Mouse (Mus musculus): ENCODE data around the gene Ccnd1. TPM values are rescaled to one million over a fixed set of nuclear protein-coding genes. Genes with fewer than 3 reads are reported as not detected.

Gene Ccnd1
- polyA plus RNA-seq, 1 experiment from 2014 or later = 100 TPM

DNA sequence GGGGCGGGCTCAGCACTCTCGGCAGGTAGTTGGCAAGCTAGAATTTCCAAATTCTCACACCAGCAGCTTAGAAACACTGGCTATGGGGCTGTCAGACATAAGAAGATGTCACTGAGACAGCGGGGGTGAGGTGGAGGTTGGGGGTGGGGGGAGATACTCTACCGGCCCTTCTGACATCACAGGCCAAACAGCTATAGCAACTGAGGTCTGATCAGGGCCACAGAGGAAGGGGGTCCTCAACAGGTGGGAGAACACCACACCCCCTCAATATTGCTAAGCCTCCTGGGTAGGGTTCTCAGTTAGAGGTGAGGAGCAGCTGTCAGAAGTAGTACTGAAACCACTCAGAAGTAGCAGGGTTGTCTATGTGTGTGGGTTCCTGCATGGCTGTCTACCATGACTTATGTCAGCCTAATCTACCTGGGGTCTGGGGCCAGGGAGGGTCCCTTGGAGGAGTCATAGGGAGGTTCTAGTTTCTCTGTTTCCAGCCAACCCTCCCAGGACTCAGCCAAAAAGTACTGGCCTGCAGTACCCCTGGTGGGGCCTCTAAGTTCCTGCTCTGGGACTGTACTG is 3.3 kb downstream of the Ccnd1 start:
- Histone ChIP-seq H3K4me3 (ENCODE audit: low read depth, low read length) (no peak overlapping the region), H3K36me3 (ENCODE audit: control insufficient read depth, insufficient read depth, low read length) (peaks cover 26% of the 10 kb centered on the region), H3K4me2 (no peak overlapping the region), H3K9me3 (replicated peaks; ENCODE audit: control insufficient read depth, low read length) (no peaks in the 10 kb centered on the region), H3K9ac (ENCODE audit: low read depth, low read length) (no peak overlapping the region), H3K27me3 (ENCODE audit: control insufficient read depth, insufficient read depth, low read length) (0 out of 2 replicates have a peak, but pooled peaks cover 3% of the 10 kb centered on the region), H3K27ac (ENCODE audit: low read depth, low read length) (no peak overlapping the region), H3K4me1 (ENCODE audit: control insufficient read depth, insufficient read depth, low read length) (peaks cover 9% of the 10 kb centered on the region)
- ATAC-seq (replicated peaks; ENCODE audit: insufficient number of reproducible peaks, low FRiP score, low TSS enrichment) = no peak
- 80% methylated on average over 4 of the region's 4 CpGs for WGBS (ENCODE audit: insufficient replicate concordance)

DNA sequence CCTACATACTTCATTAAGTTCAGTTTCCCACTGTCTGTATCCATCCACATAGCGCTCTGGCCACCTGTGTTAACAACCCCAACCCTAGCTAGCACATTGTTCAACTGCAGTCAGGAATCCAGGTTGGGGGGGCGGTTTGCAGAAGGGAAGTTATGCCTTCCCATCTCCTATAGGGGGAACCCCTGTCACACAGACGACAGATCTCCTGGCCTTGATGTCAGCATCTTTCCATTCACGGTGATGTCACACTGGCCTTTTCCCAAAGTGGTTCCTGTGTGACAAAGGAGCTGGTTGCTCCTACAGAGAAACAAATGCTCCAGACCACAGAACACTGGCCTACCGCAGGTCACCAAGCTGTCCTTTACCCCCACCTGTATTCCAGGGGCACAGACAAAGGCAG is 4.2 kb downstream of the Ccnd1 start:
- WGBS (ENCODE audit: insufficient replicate concordance) = 55% methylated on average over 5 of the region's 5 CpGs
- Histone ChIP-seq H3K27ac (ENCODE audit: low read depth, low read length) (no peak overlapping the region), H3K27me3 (ENCODE audit: control insufficient read depth, insufficient read depth, low read length) (0 out of 2 replicates have a peak, but pooled peaks cover 3% of the 10 kb centered on the region), H3K9ac (ENCODE audit: low read depth, low read length) (no peak overlapping the region), H3K4me2 (no peak overlapping the region), H3K4me3 (ENCODE audit: low read depth, low read length) (no peak overlapping the region), H3K9me3 (replicated peaks; ENCODE audit: control insufficient read depth, low read length) (no peaks in the 10 kb centered on the region), H3K4me1 (ENCODE audit: control insufficient read depth, insufficient read depth, low read length) (peaks cover 9% of the 10 kb centered on the region), H3K36me3 (ENCODE audit: control insufficient read depth, insufficient read depth, low read length) (peaks cover 28% of the 10 kb centered on the region)
- no peak for ATAC-seq (replicated peaks; ENCODE audit: insufficient number of reproducible peaks, low FRiP score, low TSS enrichment)

DNA sequence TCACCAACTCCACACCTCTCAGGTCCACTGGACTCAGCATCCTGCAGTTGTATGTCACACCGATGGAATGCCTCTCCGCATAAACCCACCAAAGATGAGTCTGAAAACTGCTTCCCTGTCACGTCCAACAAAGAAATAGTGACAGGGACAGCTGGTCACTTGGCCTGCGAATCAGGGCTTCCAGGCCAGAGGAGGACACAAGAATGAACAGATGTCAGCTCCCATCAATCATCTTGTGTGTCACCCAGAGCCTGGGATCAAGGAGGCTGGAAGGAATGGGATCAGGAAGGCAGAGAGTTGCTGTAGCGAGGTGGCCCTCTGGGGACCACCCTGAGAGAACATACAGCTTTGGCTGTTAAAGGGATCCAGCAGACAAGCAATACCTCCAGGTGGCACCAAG is 4.8 kb downstream of the Ccnd1 start:
- H3K4me1 ChIP-seq (ENCODE audit: control insufficient read depth, insufficient read depth, low read length) = peaks cover 9% of the 10 kb centered on the region
- H3K36me3 ChIP-seq (ENCODE audit: control insufficient read depth, insufficient read depth, low read length) = peaks cover 32% of the 10 kb centered on the region
- WGBS (ENCODE audit: insufficient replicate concordance) = 78% methylated on average over 5 of the region's 5 CpGs
- H3K4me2 ChIP-seq = no peak overlapping the region
- no peaks in the 10 kb centered on the region for H3K9me3 ChIP-seq (replicated peaks; ENCODE audit: control insufficient read depth, low read length)
- H3K9ac ChIP-seq (ENCODE audit: low read depth, low read length) = no peak overlapping the region
- no peak overlapping the region for H3K4me3 ChIP-seq (ENCODE audit: low read depth, low read length)
- ATAC-seq (replicated peaks; ENCODE audit: insufficient number of reproducible peaks, low FRiP score, low TSS enrichment) = no peak
- no peak overlapping the region for H3K27ac ChIP-seq (ENCODE audit: low read depth, low read length)
- H3K27me3 ChIP-seq (ENCODE audit: control insufficient read depth, insufficient read depth, low read length) = 0 out of 2 replicates have a peak, but pooled peaks cover 3% of the 10 kb centered on the region

DNA sequence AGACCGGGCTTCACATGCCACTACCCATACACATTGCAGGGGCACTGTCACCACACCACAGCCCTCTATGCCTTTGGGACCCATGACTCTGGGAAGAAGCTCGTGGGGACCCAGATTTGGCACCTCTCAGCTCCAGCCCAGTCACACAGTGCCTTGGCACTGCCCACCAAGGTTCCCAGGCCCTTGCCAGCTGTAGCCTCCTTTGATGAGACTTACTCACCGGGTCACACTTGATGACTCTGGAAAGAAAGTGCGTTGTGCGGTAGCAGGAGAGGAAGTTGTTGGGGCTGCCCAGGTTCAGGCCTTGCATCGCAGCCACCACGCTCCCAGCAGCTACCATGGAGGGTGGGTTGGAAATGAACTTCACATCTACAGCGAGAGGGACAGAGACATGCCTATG is 5.9 kb downstream of the Ccnd1 start:
- H3K4me1 ChIP-seq (ENCODE audit: control insufficient read depth, insufficient read depth, low read length) = peaks cover 9% of the 10 kb centered on the region
- no peaks in the 10 kb centered on the region for H3K27me3 ChIP-seq (ENCODE audit: control insufficient read depth, insufficient read depth, low read length)
- H3K27ac ChIP-seq (ENCODE audit: low read depth, low read length) = no peak overlapping the region
- WGBS (ENCODE audit: insufficient replicate concordance) = 86% methylated on average over 8 of the region's 8 CpGs
- no peak overlapping the region for H3K9ac ChIP-seq (ENCODE audit: low read depth, low read length)
- H3K4me3 ChIP-seq (ENCODE audit: low read depth, low read length) = no peak overlapping the region
- no peaks in the 10 kb centered on the region for H3K9me3 ChIP-seq (replicated peaks; ENCODE audit: control insufficient read depth, low read length)
- no peak overlapping the region for H3K4me2 ChIP-seq
- peaks cover 34% of the 10 kb centered on the region for H3K36me3 ChIP-seq (ENCODE audit: control insufficient read depth, insufficient read depth, low read length)
- ATAC-seq (replicated peaks; ENCODE audit: insufficient number of reproducible peaks, low FRiP score, low TSS enrichment) = no peak

DNA sequence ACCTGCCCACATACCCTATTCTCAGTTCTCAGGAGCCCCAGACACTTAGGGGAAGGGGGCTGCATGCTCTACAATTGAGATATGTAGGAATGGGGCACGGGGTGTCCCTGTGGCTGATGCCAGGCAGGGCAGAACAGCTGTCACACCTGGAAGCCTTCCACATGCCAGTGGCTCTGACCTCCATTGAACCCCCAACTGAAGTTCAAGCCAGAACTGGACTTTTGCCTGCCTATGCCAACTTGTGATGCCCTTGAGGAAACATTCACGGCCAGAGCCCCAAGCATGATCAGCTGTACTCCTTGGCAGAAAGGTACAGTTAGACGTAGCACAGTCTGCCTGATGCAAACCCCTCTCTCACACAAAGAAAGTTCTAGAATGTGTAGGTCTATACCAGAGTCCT is 6.4 kb downstream of the Ccnd1 start:
- Histone ChIP-seq H3K36me3 (ENCODE audit: control insufficient read depth, insufficient read depth, low read length) (peaks cover 35% of the 10 kb centered on the region), H3K9me3 (replicated peaks; ENCODE audit: control insufficient read depth, low read length) (no peaks in the 10 kb centered on the region), H3K4me2 (no peak overlapping the region), H3K4me3 (ENCODE audit: low read depth, low read length) (no peak overlapping the region), H3K9ac (ENCODE audit: low read depth, low read length) (no peak overlapping the region), H3K27ac (ENCODE audit: low read depth, low read length) (no peak overlapping the region), H3K4me1 (ENCODE audit: control insufficient read depth, insufficient read depth, low read length) (peaks cover 9% of the 10 kb centered on the region), H3K27me3 (ENCODE audit: control insufficient read depth, insufficient read depth, low read length) (no peaks in the 10 kb centered on the region)
- ATAC-seq (replicated peaks; ENCODE audit: insufficient number of reproducible peaks, low FRiP score, low TSS enrichment) = no peak
- WGBS (ENCODE audit: insufficient replicate concordance) = 91% methylated on average over 3 of the region's 3 CpGs

DNA sequence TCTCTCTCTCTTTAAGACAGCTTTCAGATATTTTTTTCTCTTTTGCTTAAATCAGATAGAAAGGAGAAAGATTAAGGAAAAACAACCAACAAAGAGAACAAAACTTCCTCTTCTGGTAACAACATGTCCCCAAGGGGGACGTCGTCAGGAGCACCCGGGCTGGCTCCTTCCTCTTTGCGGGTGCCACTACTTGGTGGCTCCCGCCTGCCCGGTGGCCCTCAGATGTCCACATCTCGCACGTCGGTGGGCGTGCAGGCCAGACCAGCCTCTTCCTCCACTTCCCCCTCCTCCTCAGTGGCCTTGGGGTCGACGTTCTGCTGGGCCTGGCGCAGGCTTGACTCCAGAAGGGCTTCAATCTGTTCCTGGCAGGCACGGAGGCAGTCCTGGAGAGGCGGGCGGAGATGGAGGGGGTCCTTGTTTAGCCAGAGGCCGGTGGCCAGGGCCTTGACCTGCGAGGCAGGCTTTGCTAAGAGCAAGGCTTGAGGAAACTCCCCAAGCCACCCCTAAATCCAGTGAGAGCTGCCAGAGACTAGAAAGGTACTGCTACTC is 7.3 kb downstream of the Ccnd1 start:
- Histone ChIP-seq H3K36me3 (ENCODE audit: control insufficient read depth, insufficient read depth, low read length) (peaks cover 35% of the 10 kb centered on the region), H3K9ac (ENCODE audit: low read depth, low read length) (no peak overlapping the region), H3K27me3 (ENCODE audit: control insufficient read depth, insufficient read depth, low read length) (no peaks in the 10 kb centered on the region), H3K4me3 (ENCODE audit: low read depth, low read length) (no peak overlapping the region), H3K4me1 (ENCODE audit: control insufficient read depth, insufficient read depth, low read length) (peaks cover 11% of the 10 kb centered on the region), H3K4me2 (no peak overlapping the region), H3K9me3 (replicated peaks; ENCODE audit: control insufficient read depth, low read length) (no peaks in the 10 kb centered on the region), H3K27ac (ENCODE audit: low read depth, low read length) (no peak overlapping the region)
- WGBS (ENCODE audit: insufficient replicate concordance) = 76% methylated on average over 18 of the region's 18 CpGs
- no peak for ATAC-seq (replicated peaks; ENCODE audit: insufficient number of reproducible peaks, low FRiP score, low TSS enrichment)

DNA sequence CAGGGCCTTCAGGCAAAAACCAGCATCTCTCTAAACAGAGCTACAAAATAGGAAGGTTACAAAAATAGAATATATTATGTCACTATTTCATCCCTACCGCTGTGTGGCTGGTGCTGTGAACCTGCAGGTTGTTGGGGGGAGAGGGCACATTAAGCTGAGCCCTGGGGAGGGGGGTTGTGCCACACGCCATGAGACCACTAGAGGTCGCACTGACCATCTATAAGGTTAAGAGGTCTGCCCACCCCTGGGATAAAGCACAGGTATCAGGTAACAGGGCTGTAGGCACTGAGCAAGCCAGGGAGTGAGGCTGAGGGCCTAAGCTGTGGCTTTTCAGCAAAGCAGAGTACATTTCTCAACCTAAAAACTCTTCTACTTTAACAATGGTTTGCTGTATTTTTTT is 7.9 kb downstream of the Ccnd1 start:
- 20% methylated on average over 3 of the region's 3 CpGs for WGBS (ENCODE audit: insufficient replicate concordance)
- Histone ChIP-seq H3K27me3 (ENCODE audit: control insufficient read depth, insufficient read depth, low read length) (no peaks in the 10 kb centered on the region), H3K36me3 (ENCODE audit: control insufficient read depth, insufficient read depth, low read length) (peaks cover 30% of the 10 kb centered on the region), H3K4me3 (ENCODE audit: low read depth, low read length) (no peak overlapping the region), H3K4me2 (no peak overlapping the region), H3K4me1 (ENCODE audit: control insufficient read depth, insufficient read depth, low read length) (peaks cover 11% of the 10 kb centered on the region), H3K27ac (ENCODE audit: low read depth, low read length) (no peak overlapping the region), H3K9me3 (replicated peaks; ENCODE audit: control insufficient read depth, low read length) (no peaks in the 10 kb centered on the region), H3K9ac (ENCODE audit: low read depth, low read length) (no peak overlapping the region)
- ATAC-seq (replicated peaks; ENCODE audit: insufficient number of reproducible peaks, low FRiP score, low TSS enrichment) = no peak

DNA sequence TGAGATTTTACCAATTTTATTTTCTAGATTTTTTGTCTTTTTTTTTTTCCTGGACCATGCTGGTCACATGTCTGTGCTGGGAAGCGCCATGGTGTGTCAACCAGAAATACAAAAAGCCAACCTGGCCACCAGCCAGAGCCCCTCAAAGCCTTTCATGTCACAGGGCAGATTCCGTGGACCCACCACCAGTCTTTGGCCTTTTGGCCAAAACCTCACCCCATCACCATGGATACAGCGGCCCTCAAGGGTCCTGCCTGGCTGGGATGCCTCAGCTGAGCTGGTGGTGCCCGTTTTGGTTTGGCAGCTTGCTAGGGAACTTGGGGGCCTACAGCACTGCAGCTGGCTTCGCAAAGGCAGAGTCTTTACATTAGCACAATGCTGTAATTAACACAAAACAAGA is 9.8 kb downstream of the Ccnd1 start:
- Histone ChIP-seq H3K36me3 (ENCODE audit: control insufficient read depth, insufficient read depth, low read length) (peaks cover 17% of the 10 kb centered on the region), H3K4me2 (no peak overlapping the region), H3K9ac (ENCODE audit: low read depth, low read length) (no peak overlapping the region), H3K4me1 (ENCODE audit: control insufficient read depth, insufficient read depth, low read length) (peaks cover 4% of the 10 kb centered on the region), H3K27me3 (ENCODE audit: control insufficient read depth, insufficient read depth, low read length) (no peaks in the 10 kb centered on the region), H3K9me3 (replicated peaks; ENCODE audit: control insufficient read depth, low read length) (no peaks in the 10 kb centered on the region), H3K4me3 (ENCODE audit: low read depth, low read length) (no peak overlapping the region), H3K27ac (ENCODE audit: low read depth, low read length) (no peak overlapping the region)
- no peak for ATAC-seq (replicated peaks; ENCODE audit: insufficient number of reproducible peaks, low FRiP score, low TSS enrichment)
- 67% methylated on average over 5 of the region's 5 CpGs for WGBS (ENCODE audit: insufficient replicate concordance)

DNA sequence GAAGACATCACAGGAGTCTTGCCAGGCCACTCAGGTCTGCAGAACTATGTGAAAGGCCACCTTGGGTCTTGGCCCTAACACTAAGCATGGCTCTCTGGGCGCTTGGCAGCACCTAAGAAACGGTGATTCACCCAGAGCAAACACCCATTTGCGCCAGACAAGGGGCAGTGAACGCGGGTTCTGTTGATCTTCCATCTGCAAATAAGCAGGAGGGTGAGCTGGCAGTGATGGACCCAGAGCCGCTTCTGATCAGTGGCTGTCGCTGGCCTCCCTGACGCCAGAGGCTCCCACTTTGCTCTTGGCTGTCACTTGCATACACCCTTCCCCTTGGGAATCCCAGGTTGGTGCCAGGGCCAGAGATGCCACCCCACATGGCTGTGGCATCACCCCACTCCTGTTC is 10.2 kb downstream of the Ccnd1 start:
- Histone ChIP-seq H3K4me2 (no peak overlapping the region), H3K27ac (ENCODE audit: low read depth, low read length) (no peak overlapping the region), H3K36me3 (ENCODE audit: control insufficient read depth, insufficient read depth, low read length) (peaks cover 16% of the 10 kb centered on the region), H3K9ac (ENCODE audit: low read depth, low read length) (no peak overlapping the region), H3K4me1 (ENCODE audit: control insufficient read depth, insufficient read depth, low read length) (peaks cover 4% of the 10 kb centered on the region), H3K27me3 (ENCODE audit: control insufficient read depth, insufficient read depth, low read length) (no peaks in the 10 kb centered on the region), H3K4me3 (ENCODE audit: low read depth, low read length) (no peak overlapping the region), H3K9me3 (replicated peaks; ENCODE audit: control insufficient read depth, low read length) (no peaks in the 10 kb centered on the region)
- no peak for ATAC-seq (replicated peaks; ENCODE audit: insufficient number of reproducible peaks, low FRiP score, low TSS enrichment)
- 74% methylated on average over 8 of the region's 8 CpGs for whole genome bisulfite sequencing (ENCODE audit: insufficient replicate concordance)

Data from heart, embryonic 11.5 days (tissue).